Mouse (Mus musculus): Measurements from ENCODE around the gene Gpcpd1. TPM values are rescaled to one million over a fixed set of nuclear protein-coding genes. Genes with fewer than 3 reads are reported as not detected.
"Not testable (repeated sequence)": the region's sequence is repeated elsewhere in the genome, so short reads cannot be mapped to it uniquely, and the experiment has no call there.

Gene Gpcpd1
- total RNA-seq (2022), result 100 to 1,000 TPM; 207 to 271 (median 240) TPM

DNA sequence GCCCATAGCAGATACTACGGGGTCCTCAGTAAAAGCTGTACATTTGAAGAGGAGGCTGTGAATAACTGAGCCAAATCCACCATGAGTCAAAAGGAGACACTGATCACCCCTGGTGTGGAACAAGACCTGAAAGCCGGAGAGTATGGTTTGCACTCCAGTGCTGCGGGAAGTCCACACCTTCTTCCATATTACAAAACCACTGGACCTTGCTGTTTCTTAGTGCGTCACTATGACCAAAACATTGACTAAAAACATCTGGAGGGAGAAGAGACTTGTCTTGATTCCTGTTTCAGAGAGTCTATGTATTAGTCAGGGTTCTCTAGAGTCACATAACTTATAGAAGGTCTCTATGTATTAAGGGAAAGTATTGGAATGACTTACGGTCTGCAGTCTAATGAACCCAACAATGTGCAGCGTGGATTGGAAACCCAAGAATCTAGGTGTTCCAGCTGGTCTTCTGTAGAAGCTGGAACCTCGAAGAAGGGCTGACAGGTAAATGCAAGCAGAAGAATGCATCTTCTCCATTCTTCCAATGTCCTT lies at the start of gene Gpcpd1:
TSS of gene Gpcpd1 (minus strand) at position 490 of the 540 bp plus-strand sequence.
- DNase-seq (ENCODE audit: low spot score in 2 of 2), result no peak

- DNase-seq (ENCODE audit: low spot score in 2 of 2), result no peak
Observed at GRCm38 (mm10) chr2:132636534-132636933, 49.0 kb upstream of the Gpcpd1 start.

GRCm38 (mm10) chr2:132628626-132629025 lies 41.1 kb upstream of the Gpcpd1 start:
- DNase-seq (ENCODE audit: low spot score in 2 of 2), result no peak

- no peak for DNase-seq (ENCODE audit: low spot score in 2 of 2)
Observed at GRCm38 (mm10) chr2:132623092-132623491, 35.6 kb upstream of the Gpcpd1 start.

DNA sequence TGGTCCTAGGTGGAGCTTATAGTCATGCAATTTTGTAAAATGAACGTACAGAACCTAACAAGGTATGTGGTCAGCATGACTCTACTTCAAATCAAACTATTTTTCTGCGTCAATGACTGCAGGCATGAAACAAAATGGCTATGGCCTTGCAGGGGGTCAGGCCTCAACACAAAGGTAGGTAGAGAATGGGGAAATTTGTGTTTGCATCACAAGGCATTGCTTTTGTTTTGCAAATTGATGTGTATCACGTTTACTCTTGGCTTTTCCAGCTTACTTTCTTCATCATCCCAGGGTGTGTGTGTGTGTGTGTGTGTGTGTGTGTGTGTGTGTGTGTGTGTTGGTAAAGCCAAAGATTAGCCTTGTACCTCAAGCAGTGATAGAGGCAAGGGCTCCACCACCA lies 30.2 kb upstream of the Gpcpd1 start:
- DNase-seq (ENCODE audit: low spot score in 2 of 2), result no peak

GRCm38 (mm10) chr2:132613581-132614188 lies 26.2 kb upstream of the Gpcpd1 start:
- DNase-seq (ENCODE audit: low spot score in 2 of 2), result no peak

DNA sequence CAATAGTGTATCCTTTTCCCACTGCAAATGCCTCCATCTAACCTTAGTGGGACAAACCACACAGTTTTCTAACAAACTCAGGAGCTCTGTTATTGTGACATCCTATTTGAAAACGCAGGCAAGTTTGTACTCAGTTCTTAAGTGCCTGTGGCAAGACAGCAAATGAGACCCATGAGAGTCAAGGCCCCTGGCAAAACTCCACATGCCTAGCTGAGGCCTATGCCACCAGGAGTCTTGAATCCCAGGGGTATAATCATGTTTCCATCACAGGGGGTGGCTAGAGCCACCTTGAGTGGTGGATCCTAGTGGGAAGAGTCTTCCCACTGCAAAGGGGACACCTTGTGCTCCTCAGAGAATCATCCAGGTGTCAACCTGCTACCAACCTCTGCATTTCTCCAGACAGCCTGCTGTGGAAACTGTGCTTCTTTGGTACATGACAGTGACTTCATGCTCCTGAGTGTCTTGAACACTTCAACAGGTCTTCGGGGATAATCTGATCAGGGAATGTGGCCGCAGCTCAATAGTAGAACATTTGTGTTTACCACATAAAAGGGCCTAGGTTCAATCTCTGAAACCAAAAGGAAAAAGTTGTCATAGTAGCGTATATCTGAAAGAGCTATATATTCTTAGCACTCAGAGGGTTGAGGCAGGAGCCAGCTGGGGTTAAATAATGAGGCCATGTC lies 24.2 kb upstream of the Gpcpd1 start:
- DNase-seq (ENCODE audit: low spot score in 2 of 2), result no peak

DNA sequence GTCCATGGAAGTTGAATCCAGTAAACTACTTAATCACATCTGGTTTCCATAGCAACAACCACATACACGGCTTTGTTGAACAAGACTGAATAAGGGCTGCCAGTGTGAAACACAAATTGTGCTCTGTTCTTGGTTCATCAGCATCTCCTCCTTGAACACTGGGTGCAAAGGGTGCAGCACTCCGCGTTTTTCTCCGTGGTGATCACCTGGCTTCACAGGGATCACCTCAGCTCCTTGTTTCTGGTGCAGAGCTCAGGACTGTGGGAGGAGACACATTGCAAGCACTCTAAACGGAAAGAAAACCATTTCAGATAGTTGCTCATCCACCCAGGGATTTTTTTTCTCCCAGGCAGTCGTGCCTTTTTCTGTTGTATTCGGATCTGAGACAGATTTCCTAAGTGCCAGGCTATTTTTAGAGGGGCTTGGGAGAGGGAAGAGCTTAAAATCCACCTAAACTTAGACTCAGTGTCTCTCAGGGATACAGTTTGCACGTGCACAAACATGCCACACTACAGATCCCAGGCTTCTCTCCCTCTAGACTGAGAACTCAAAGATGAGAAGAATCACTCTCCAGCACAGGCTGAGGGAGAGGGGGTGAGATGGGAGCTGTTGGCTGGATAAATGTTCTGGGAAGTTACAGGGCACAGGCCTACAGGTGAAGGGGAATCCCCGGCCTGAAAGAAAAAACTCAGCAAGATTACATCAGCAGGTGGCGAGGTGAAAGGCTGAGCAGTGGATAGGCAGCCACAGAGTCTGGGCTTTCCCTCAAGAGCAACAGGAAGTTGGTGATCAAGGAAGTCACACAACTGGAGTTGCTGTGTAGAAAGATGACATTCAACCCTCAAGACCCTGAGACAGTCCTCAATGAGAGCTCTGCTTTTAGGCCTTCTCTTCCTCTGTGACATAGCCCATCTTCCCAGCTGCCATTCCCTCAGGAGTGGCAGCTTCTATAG lies 19.9 kb upstream of the Gpcpd1 start:
- no peak for DNase-seq (ENCODE audit: low spot score in 2 of 2)

DNA sequence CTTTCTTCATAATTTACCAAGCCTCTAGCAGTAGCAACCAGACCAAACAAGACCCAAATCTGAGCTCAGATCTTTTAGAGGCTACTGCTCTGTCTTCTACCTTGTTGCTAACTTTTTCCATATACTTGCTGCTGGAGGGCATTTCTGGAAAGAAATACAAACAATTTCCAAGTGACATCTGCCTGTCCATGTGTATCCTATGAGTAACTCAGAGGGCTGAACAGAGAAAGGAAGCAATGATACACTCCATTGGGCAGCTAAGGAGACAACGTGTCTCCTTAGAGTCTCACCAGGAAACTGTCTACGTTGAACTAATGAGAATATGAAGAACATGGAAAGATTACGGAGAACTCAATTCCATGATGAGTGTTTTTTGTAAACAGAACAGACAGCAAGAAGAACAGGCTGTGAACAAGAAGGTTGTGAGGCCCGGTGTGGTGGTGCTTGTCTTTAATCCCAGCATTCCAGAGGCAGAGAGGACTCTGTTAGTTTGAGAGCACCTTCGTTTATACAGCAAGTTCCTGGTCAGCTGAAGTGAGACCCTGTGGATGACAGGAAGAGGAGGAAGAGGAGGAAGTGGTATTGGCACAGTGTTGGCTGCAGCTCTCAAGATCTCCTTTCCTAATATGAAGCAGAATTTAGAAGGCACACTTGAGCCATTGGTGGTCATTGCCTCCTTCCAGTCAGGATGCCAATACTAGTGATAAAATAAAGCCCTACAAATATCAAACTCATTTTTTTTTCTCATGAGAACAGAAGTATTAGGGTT lies 18.4 kb upstream of the Gpcpd1 start:
- no peak for DNase-seq (ENCODE audit: low spot score in 2 of 2)

- no peak for DNase-seq (ENCODE audit: low spot score in 2 of 2)
Observed at GRCm38 (mm10) chr2:132604922-132605321, 17.4 kb upstream of the Gpcpd1 start.

DNA sequence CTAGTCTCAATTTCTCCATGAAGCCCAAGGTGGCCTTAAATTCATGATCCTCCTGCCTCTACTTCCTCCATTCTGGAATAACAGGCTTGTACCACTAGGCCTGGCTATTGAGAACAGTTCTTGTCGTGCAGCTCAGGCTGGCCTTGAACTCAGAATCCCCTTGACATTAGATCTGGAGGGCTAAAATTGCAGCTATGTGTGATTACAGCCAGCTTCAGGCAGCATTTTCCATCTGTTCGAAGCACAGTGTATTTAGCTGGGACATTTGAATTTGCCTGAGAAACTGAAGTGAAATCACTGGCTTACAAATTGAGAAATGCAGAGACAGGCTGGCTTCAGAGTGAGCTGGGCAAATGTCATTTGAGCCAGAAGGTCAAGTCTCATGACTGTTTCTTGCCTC lies 16.2 kb upstream of the Gpcpd1 start:
- DNase-seq (ENCODE audit: low spot score in 2 of 2), result no peak

DNA sequence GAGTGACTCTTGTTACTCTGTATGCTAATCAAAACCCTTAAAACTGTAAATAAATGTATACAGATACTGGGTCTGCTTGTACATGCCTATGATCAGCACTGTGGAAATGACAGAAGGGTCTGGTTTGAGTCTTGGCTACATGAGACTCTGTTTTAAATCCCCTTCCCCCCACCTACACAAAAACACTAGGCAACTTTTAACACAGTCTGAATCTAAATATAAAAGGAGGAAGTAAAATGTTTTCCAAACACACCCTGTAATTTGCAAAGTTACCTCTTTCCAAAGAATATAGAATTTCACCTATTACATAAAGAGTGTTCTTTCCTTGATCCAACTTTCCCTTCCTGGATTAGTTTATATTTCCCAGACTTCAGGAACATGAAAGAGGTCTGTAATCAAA lies 14.2 kb upstream of the Gpcpd1 start:
- DNase-seq (ENCODE audit: low spot score in 2 of 2), result no peak

DNA sequence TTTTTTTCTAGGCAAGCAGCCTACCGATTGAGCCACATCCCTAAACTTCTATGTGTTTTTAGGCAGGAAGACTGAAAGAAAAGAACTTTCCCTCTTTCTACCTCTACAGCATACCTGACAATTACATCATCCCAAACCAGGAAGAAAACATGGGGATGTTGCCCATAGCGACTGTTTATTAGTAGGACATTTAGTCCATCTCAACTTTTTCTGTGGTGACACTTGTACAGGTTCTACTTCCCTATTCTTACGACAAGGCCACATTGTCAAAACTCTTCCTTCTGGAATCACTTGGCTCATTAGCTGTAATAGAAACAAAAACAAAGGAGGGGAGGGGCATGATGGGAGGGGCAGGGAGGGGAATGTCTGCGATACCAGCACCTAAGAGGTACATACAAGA lies 12.6 kb upstream of the Gpcpd1 start:
- no peak for DNase-seq (ENCODE audit: low spot score in 2 of 2)

DNA sequence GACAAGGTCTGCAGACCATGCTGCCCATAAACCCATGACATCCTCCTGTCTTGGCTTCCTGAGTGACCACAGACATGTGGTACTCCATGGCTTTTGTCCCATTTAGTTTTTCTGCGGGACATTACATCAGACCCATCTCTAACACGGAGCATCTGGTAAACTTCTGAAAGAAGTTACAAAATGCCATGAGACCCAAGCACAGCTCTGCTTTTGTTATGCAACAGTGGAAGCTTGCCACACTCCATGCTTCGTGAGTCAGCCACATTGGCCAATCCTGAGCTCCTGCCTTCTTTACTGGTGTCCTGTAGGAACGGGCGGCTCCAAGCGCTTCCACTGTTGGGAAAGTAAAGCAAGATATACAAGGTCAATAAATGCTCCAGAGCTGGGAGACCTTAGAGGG lies 11.6 kb upstream of the Gpcpd1 start:
- peak; percentile 28 to 40 for DNase-seq (ENCODE audit: low spot score in 2 of 2)

GRCm38 (mm10) chr2:132597866-132598480 lies 10.4 kb upstream of the Gpcpd1 start:
- no peak for DNase-seq (ENCODE audit: low spot score in 2 of 2)

GRCm38 (mm10) chr2:132597226-132597625 lies 9.7 kb upstream of the Gpcpd1 start:
- DNase-seq (ENCODE audit: low spot score in 2 of 2), result no peak

DNA sequence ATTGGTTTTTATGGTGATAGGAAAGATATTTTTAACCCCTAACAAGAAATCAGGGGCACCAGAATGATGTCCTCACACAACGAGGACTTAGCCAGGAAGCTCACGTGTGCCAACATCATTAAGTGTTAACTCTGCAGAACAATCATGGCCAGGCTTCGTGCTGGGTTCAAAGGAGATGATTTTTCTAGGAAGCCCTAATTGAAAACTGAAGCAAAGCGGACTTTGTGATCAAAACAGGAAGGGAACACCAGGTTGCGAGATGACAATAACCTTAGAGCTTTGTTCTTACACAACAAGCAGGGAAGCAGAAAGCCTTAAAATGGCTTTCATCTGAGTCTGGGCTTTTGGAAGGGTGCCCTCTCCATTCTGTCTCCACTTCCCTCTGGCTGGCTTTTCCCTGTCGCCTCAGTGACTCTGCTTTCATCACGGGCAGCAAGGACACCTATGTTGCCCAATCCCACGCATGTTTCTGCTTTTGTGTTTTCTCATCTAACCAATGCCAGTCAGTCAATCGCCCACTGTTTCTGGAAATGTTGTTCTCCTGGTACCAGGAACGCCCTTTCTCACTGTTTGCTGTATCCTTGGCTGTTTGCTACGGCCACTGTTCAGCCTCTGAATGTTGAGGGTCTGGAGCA lies 8.2 kb upstream of the Gpcpd1 start:
- DNase-seq (ENCODE audit: low spot score in 2 of 2), result no peak

DNA sequence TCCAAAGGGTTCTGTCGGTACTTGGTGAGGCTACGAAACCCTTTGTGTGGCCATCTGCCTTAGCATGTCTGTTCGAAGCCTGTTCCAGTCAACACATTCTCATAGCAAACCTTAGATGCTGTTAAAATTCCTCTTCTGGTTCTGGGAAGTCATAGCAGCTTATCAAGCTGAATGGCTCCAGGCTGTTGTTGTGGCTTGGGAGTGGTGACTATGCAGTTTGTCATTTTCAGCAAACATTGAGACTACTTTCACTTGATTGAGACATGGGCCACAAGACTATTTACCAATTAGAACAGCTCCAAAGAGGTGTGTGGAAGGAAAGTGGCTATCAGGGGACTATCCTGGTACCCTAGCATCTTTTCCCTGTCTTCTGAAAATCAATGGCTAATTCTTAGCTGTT lies 4.6 kb upstream of the Gpcpd1 start:
- no peak for DNase-seq (ENCODE audit: low spot score in 2 of 2)

DNA sequence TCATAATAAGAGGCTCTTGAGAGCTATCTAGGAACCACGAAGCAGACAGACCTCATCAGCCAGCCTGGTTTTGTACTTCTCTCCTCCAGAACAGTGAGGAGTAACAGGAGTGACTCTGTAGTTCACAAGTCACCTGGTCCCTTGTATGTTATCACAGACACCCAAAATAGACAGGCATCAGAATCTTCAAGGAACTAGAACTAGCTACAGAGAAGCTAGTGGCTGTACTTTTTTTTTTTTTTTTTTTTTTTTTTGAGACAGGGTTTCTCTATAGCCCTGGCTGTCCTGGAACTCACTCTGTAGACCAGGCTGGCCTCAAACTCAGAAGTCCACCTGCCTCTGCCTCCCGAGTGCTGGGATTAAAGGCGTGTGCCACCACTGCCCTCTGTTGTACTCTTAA lies 4.0 kb upstream of the Gpcpd1 start:
- DNase-seq (ENCODE audit: low spot score in 2 of 2), result not testable (repeated sequence)

GRCm38 (mm10) chr2:132589906-132590538 lies 2.5 kb upstream of the Gpcpd1 start:
- no peak for DNase-seq (ENCODE audit: low spot score in 2 of 2)
